Mouse (Mus musculus) forebrain, embryonic 13.5 days (tissue): ENCODE results near the gene Pigv. TPM values are rescaled to one million over a fixed set of nuclear protein-coding genes. Genes with fewer than 3 reads are reported as not detected.

Experiments used
- ATAC-seq: fragments of 200-750 bp; cut with Nextera tagmentation; 2 replicates; pipeline ENCODE4 v1.8.0; 2017
- H3K27ac ChIP-seq: fragments of 300-500 bp; sonication (generic); 2 replicates; pipeline ENCODE4 v1.5.1; 2015; ENCODE audit warnings: inconsistent platforms, mild to moderate bottlenecking, moderate library complexity
- H3K27me3 ChIP-seq: fragments of 300-500 bp; sonication (generic); 2 replicates; pipeline ENCODE4 v1.6.1; 2015; ENCODE audit warnings: mild to moderate bottlenecking, inconsistent platforms
- H3K36me3 ChIP-seq: fragments of 300-500 bp; sonication (generic); 2 replicates; pipeline ENCODE4 v1.6.1; 2015; ENCODE audit warnings: mild to moderate bottlenecking, inconsistent platforms; ENCODE audit not compliant: poor library complexity, severe bottlenecking
- H3K4me1 ChIP-seq: fragments of 300-500 bp; sonication (generic); 2 replicates; pipeline ENCODE4 v1.6.1; 2015; ENCODE audit warnings: inconsistent platforms
- H3K4me2 ChIP-seq: fragments of 300-500 bp; sonication (generic); 2 replicates; pipeline ENCODE4 v1.6.1; 2015; ENCODE audit warnings: inconsistent platforms, mild to moderate bottlenecking, moderate library complexity
- H3K4me3 ChIP-seq: fragments of 300-500 bp; sonication (generic); 2 replicates; pipeline ENCODE4 v1.5.1; 2015; ENCODE audit warnings: mild to moderate bottlenecking, inconsistent platforms
- H3K9ac ChIP-seq: fragments of 300-500 bp; sonication (generic); 2 replicates; pipeline ENCODE4 v1.6.1; 2015; ENCODE audit warnings: mild to moderate bottlenecking, inconsistent platforms
- H3K9me3 ChIP-seq: fragments of 300-500 bp; sonication (generic); replicated peaks from 2 replicates; pipeline ENCODE4 v1.6.1; 2016; ENCODE audit warnings: inconsistent platforms
- WGBS: fragments of 180-500 bp; shearing (Covaris S2); methylation state at CpG from one replicate; pipeline ENCODE4 v1.1.7; 2015; 5-methylcytosine and 5-hydroxymethylcytosine counted together
- polyA plus RNA-seq: library from polyadenylated mRNA; unstranded; fragments of >200 nt; fragmentation: Nextera tagmentation; extraction: Ambion mirVana; gene quantifications from 2 replicates; pipeline ENCODE4 v1.2.1, GENCODE M21; 2015

Gene Pigv
- polyA plus RNA-seq, 1 experiment from 2014 or later = 13.6 TPM

DNA sequence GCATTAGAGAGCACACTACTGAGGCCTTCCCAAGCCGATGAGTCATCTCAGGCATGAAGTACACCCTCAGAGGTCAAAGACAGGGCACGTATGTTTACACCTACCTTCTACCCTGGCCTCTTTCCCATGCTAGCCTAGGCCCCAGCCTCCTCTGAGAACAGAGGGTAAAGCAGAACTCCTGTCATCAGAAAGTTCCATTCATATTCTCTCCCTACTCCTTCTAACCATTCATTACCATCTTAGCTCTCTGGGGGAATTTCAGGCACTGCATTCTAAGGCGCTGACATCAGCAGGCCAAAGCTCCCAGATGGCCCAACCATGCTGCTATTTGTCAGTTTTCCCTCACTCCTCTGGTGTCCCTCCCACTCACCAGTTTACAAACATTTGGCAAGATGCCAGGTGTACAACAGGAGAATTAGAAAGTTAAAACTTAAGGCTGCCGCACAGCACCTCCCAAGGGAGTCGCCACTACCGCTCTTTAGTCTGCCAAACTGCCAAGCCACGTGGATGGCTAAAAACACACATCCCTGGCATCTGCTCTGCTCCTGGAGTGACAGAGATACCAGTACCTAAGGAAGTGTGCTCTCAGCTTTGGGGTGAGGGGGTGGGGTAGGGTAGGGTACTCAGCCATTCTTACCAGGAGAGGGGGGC, 16.1 kb upstream of the Pigv start:
- Histone ChIP-seq H3K9ac (no peak overlapping the region), H3K4me3 (no peak overlapping the region), H3K36me3 (peaks cover 100% of the 10 kb centered on the region), H3K4me2 (no peak overlapping the region), H3K9me3 (no peaks in the 10 kb centered on the region), H3K27ac (no peak overlapping the region), H3K4me1 (peaks cover 26% of the 10 kb centered on the region), H3K27me3 (no peaks in the 10 kb centered on the region)
- peak; percentile 59 for ATAC-seq
- 62% methylated on average over 7 of the region's 7 CpGs for WGBS

DNA sequence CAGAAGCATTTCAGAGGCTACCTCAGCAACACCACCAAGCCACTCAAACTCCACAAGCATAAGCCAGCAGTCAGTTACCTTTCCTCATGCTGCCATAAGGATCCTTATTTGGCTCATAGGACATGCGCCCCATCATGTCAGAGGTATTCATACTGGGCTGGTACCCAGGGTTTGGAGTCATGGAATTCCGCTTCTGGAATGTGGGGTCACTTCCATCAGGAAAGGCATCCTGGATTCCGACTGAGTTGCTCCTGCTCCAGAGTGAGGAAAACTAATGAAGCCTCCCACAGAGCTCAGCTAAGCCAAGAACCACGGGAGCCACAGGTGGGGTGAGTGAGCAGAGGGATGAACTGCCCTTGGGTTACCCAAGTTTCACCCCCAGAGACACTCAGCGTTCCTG, 14.7 kb upstream of the Pigv start:
- WGBS = 85% methylated on average over 5 of the region's 5 CpGs
- ATAC-seq = no peak
- Histone ChIP-seq H3K4me3 (no peak overlapping the region), H3K27ac (no peak overlapping the region), H3K9me3 (no peaks in the 10 kb centered on the region), H3K27me3 (no peaks in the 10 kb centered on the region), H3K4me2 (no peak overlapping the region), H3K4me1 (peaks cover 26% of the 10 kb centered on the region), H3K36me3 (peaks cover 99% of the 10 kb centered on the region), H3K9ac (no peak overlapping the region)

DNA sequence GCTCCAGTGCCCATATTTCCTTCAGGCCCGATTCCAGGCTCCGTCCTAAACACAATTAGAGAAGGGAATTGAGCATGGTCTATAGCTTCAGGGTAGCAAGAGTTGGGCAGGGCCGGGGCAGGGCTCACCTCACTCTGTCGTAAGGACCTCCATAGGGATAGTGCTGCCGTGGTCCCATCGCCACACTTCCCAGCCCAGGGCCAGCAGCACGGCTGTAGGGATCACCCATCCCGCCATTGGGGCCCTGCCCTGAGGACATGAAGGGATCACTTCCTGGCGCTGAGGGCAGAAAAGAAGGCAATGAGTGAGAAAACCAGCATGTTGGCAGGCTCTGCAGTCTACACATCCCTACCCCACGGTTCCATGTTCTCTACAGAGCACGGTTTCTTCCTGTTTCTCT, 14.1 kb upstream of the Pigv start:
- Histone ChIP-seq H3K9me3 (no peaks in the 10 kb centered on the region), H3K27ac (no peak overlapping the region), H3K36me3 (peaks cover 99% of the 10 kb centered on the region), H3K4me3 (no peak overlapping the region), H3K4me2 (no peak overlapping the region), H3K9ac (no peak overlapping the region), H3K4me1 (peaks cover 26% of the 10 kb centered on the region), H3K27me3 (no peaks in the 10 kb centered on the region)
- WGBS = 93% methylated on average over 11 of the region's 11 CpGs
- no peak for ATAC-seq

DNA sequence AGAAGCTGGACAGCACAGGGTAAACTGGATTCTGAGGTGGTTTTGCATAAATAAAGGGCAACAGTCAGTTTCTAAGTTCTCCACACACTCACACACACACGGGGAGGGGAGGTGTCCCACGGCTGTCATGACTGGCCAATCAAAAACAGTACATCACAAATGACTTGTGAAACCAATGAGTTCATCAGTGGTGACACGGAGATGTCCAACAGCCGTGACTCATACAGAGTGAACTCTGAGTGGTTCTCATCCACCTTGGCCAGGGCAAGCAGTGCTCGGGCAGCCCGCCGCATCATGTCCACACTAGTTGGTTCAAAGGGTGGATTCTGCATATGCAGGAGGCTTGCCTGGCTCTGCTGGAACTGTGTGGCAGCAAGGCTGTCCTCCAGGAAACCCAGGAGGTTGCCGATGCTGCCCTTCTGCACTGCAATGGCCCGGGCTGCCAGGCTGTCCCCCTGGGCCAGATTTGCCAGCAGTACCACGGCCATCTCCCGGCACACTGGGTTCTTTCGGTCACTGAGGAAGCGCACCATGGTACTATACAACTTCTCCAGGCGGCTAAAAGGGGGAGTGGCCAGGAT, 7.8 kb upstream of the Pigv start:
- Histone ChIP-seq H3K27me3 (no peaks in the 10 kb centered on the region), H3K36me3 (peaks cover 67% of the 10 kb centered on the region), H3K9ac (no peak overlapping the region), H3K9me3 (no peaks in the 10 kb centered on the region), H3K4me1 (peaks cover 26% of the 10 kb centered on the region), H3K27ac (no peak overlapping the region), H3K4me3 (no peak overlapping the region), H3K4me2 (no peak overlapping the region)
- WGBS = 87% methylated on average over 14 of the region's 14 CpGs
- ATAC-seq = no peak

DNA sequence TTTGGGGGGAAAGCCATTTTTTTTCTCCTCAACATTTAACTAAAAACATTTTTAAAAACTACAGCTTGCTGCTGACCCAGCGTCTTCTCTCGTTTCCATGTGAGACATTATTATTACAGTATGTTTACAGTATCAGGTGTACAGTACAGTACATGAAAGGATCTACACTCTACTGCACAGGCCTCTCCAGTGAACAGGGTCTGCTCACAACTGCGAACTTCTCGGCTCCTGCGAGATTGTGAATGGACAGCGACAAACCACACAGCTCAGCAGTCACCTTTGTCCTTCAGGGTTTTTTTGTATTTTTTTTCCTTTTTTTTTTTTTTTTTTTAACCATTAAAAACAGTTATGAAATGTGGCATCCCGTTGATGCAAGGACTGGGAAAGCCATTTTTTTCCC, 7.2 kb upstream of the Pigv start:
- Histone ChIP-seq H3K9ac (no peak overlapping the region), H3K9me3 (no peaks in the 10 kb centered on the region), H3K36me3 (peaks cover 61% of the 10 kb centered on the region), H3K4me3 (no peak overlapping the region), H3K27ac (no peak overlapping the region), H3K4me1 (peaks cover 30% of the 10 kb centered on the region), H3K4me2 (no peak overlapping the region), H3K27me3 (no peaks in the 10 kb centered on the region)
- ATAC-seq = no peak
- 88% methylated on average over 7 of the region's 7 CpGs for WGBS

DNA sequence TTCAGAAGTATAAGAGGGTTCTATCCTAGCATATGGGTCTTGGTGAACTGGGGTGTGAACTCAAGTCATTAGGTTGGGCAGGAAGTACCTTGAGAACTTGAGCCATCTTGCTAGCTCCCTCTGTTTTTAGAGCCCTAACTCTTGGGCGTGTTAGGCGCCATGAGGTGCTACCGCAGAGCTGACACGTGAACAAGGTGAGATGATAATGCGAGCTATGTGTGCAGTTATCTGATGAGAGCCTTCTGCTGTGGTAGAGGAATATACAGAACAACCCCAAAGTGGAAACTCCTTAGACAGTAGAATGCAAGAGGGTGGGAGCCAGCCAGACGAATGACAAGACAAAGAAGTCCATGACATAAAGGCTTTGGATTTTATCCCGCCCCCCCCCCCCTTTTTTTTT, 4.8 kb upstream of the Pigv start:
- ATAC-seq = no peak
- Histone ChIP-seq H3K4me3 (no peak overlapping the region), H3K4me2 (no peak overlapping the region), H3K4me1 (peaks cover 47% of the 10 kb centered on the region), H3K9ac (no peak overlapping the region), H3K9me3 (no peaks in the 10 kb centered on the region), H3K27ac (peak overlapping the region; percentile 75; the same call in 1 of the 2 replicates), H3K27me3 (no peaks in the 10 kb centered on the region), H3K36me3 (peaks cover 38% of the 10 kb centered on the region)
- WGBS = 75% methylated on average over 7 of the region's 7 CpGs

DNA sequence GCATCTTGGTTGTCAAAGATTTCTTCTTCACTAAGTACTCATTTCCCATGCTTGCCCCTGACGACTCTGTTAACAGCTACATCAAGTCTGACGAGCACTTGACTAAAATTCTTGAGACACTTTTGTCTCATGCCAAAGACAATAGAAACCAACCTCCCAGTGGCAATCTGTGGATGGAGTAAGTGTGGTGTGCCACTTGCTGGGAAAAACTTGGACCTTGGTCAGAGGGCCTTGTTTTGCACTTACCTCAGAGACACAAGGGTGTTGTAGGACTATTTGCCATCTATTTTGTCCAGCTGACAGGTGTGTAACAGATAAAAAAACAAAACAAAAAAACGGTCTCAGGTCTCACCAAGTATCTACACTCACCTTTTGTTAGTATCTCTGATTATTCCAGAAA, 3.7 kb upstream of the Pigv start:
- Histone ChIP-seq H3K27ac (peak overlapping the region; percentile 75), H3K9ac (no peak overlapping the region), H3K4me2 (peak overlapping the region; percentile 23; the same call in 1 of the 2 replicates), H3K9me3 (no peaks in the 10 kb centered on the region), H3K27me3 (no peaks in the 10 kb centered on the region), H3K4me3 (no peak overlapping the region), H3K4me1 (peaks cover 55% of the 10 kb centered on the region), H3K36me3 (peaks cover 27% of the 10 kb centered on the region)
- ATAC-seq = no peak
- 15% methylated on average over 3 of the region's 3 CpGs for WGBS

DNA sequence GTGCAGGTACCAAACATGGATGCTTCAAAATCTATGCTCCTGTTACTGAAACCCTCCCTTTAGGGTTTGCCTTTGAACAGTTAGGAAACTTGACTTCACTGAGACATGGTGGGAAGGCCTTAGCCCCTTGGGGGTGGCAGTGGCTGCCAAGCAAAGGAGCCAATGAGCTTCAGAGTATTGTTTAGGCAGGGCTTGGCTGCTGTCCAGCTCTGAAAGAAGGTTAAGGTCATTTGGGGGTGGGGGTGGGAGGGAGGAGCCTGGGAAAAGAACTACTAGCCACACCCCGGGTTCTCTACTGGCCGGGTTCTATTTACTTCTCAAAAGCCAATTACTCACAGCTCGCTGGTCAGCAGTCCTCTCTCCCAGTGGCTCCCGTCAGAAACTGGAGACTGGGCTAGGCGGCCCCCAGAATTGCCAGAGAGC, 3.2 kb upstream of the Pigv start:
- H3K4me3 ChIP-seq = no peak overlapping the region

DNA sequence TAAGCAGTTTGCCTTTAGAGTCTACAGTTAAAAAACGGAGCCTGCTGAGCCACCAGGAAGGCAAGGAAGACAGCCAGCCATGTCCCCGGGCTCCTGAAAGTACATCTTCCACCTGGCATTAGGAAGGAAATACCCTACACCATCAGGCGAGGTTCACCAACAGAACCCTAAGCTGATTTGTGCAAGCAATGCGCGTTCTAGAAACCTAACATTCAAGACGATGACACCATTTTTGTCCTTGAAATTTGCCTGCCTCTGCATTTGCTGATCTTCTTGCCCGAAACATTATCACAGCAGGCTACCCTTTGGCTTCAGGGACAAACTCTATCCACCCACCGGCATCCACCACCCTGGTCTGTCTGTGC, 1.9 kb upstream of the Pigv start:
- 82% methylated on average over 8 of the region's 8 CpGs for WGBS
- Histone ChIP-seq H3K27ac (peak overlapping the region; percentile 53), H3K4me1 (peaks cover 66% of the 10 kb centered on the region), H3K36me3 (peaks cover 9% of the 10 kb centered on the region), H3K4me3 (no peak overlapping the region), H3K27me3 (no peaks in the 10 kb centered on the region), H3K9ac (no peak overlapping the region), H3K4me2 (no peak overlapping the region), H3K9me3 (no peaks in the 10 kb centered on the region)
- no peak for ATAC-seq

More for the DNA sequence above, 3.2 kb upstream of the Pigv start:
- Histone ChIP-seq H3K27ac (peak overlapping the region; percentile 75), H3K4me1 (peaks cover 60% of the 10 kb centered on the region), H3K36me3 (peaks cover 22% of the 10 kb centered on the region), H3K4me2 (peak overlapping the region; percentile 23; the same call in 1 of the 2 replicates), H3K9ac (no peak overlapping the region), H3K9me3 (no peaks in the 10 kb centered on the region), H3K27me3 (no peaks in the 10 kb centered on the region)
- WGBS = 2% methylated on average over 5 of the region's 5 CpGs
- ATAC-seq = peak; percentile 31; the same call in 1 of the 2 replicates

DNA sequence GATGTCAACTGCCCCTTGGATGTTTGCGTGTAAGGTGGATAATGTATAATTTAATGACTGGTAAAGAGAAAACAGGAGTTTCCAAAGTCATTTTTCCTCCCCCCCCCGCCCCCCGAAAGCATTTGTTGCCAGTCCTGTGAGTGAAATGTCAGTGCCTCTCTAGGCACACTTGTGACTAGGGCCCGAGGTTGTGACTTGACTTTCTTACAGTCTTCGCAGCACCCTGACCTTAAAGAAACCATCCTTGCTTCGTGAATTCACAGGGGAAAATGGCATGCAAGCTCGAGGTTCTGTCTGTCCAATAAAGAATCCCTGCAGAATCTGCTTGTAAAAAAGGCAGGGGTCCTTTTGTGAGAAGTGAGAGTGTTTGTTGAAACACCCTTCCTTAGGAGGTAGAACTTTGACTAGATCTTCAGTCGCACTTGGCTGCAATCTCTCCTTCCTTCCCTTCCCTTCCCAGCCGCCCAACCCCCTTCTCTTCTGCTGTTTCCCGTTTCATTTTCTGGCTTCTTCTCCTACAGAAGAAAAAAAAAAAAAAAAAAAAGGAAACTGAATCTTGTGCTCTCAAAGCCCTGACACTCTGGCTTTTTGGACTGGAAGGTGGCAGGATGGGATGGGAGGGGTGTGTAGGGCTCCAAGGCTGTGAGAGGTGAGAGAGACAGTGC, 1.4 kb upstream of the Pigv start:
- no peaks in the 10 kb centered on the region for H3K27me3 ChIP-seq
- ATAC-seq = no peak
- no peak overlapping the region for H3K9ac ChIP-seq
- H3K4me3 ChIP-seq = 0 out of 2 replicates have a peak overlapping the region, but pooled peaks have one; percentile 74
- no peaks in the 10 kb centered on the region for H3K9me3 ChIP-seq
- peak overlapping the region; percentile 53 for H3K27ac ChIP-seq
- 44% methylated on average over 10 of the region's 10 CpGs for WGBS
- H3K4me1 ChIP-seq = peaks cover 66% of the 10 kb centered on the region
- H3K4me2 ChIP-seq = peak overlapping the region; percentile 83; the same call in 1 of the 2 replicates
- H3K36me3 ChIP-seq = peaks cover 7% of the 10 kb centered on the region

DNA sequence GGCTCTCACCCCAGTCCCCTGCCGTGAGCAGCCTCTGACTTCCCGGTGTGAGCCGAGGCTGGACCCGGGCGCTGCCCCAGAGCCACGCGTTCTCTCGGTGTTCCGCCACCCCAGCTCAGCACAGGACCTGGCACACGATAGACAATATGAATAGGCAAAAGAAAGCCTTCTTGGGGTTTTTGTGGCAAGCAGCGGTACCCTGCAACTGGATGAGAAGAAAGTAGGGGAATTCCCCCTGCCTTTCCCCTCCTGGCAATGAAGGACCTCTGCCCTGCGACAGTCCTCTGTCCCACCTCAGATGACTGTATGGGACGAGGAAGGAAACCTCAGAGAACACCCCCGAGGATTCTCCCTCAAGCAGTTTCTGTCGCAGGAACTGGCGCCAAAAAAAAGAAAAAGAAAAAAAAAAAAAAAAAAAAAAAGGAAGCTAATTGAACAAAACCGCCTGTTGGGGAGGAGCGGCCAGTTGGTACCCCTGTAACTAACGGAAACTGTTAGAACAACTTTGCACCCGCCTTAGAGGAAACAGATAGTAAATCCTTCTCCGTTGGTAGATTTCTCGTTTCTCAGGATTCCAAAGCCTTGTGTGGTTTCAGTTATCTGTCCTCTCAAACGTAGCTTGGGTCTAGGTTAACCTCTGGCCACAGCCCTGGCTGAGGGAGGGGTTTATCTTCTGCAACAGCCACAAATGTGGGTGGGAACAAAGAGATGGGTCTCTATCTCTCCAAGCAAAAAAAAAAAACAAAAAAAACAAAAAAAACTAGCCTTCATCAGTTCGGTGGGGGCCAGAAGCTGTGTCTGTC, 599 bp upstream of the Pigv start:
- WGBS = 4% methylated on average over 24 of the region's 24 CpGs
- peaks cover 62% of the 10 kb centered on the region for H3K4me1 ChIP-seq
- peak overlapping the region; percentile 98 for H3K27ac ChIP-seq
- H3K9ac ChIP-seq = peak overlapping the region; percentile 89
- H3K9me3 ChIP-seq = no peaks in the 10 kb centered on the region
- peak overlapping the region; percentile 83 for H3K4me2 ChIP-seq
- H3K36me3 ChIP-seq = peaks cover 4% of the 10 kb centered on the region; the same call in 1 of the 2 replicates
- H3K27me3 ChIP-seq = no peaks in the 10 kb centered on the region
- peak overlapping the region; percentile 74 for H3K4me3 ChIP-seq
- no peak; the same call in 1 of the 2 replicates for ATAC-seq
